In genomic region chr6:127063915-127064314, GRCm38 (mm10) we compare ENCODE assay signal across 22 mouse cellular contexts. TPM values are rescaled to one million over a fixed set of nuclear protein-coding genes. Genes with fewer than 3 reads are reported as not detected.
"Had no signal": no experiment of that assay in that cellular context is flagged by ENCODE, and none has a peak within 500 bp of the region (broad histone marks: within the 10 kb centered on the region; RNA-seq: fewer than 3 reads in every experiment).

No protein-coding gene starts in this region.

- H3K4me1 ChIP-seq: stomach, embryonic 15.5 days had no signal

- H3K9me3 ChIP-seq: midbrain, embryonic 10.5 days; midbrain, embryonic 12.5 days; neural tube, embryonic 13.5 days; neural tube, embryonic 15.5 days; stomach, embryonic 15.5 days had no signal

- H3K27me3 ChIP-seq: neural tube, embryonic 15.5 days; stomach, embryonic 15.5 days had no signal

- H3K4me3 ChIP-seq: myocyte; neural tube, embryonic 13.5 days; neural tube, embryonic 15.5 days; stomach, embryonic 15.5 days had no signal

- H3K36me3 ChIP-seq: midbrain, embryonic 10.5 days; midbrain, embryonic 12.5 days; neural tube, embryonic 13.5 days; neural tube, embryonic 15.5 days; stomach, embryonic 15.5 days had no signal

- H3K27ac ChIP-seq: midbrain, embryonic 12.5 days; neural tube, embryonic 13.5 days; neural tube, embryonic 15.5 days; stomach, embryonic 15.5 days; stomach, postnatal 0 days had no signal

- DNase-seq: lung, adult 18-20 months; lung, embryonic 14.5 days; lung, postnatal 10 days; lung, postnatal 4 days; right cerebral cortex, postnatal 14 days; thymus, adult 18-20 months; thymus, postnatal 25 days; thymus, postnatal 4 days had no signal

- H3K9ac ChIP-seq: lung, embryonic 14.5 days; neural tube, embryonic 15.5 days; stomach, embryonic 15.5 days had no signal

RNA-seq across cellular contexts. Expression of gene Fgf23, which starts 8.8 kb away (rescaled TPM):
- polyA plus RNA-seq: liver, embryonic 16.5 days; lung, embryonic 14.5 days; lung, embryonic 16.5 days; midbrain, embryonic 10.5 days; midbrain, embryonic 12.5 days; myocyte; neural tube, embryonic 11.5 days; neural tube, embryonic 13.5 days; spleen, adult 2 months; stomach, embryonic 15.5 days; stomach, postnatal 0 days; urinary bladder, adult 2 months had no signal

RNA-seq across cellular contexts. Expression of gene Fgf6, which starts 48.5 kb away (rescaled TPM):
- polyA plus RNA-seq: liver, embryonic 16.5 days; lung, embryonic 14.5 days; midbrain, embryonic 10.5 days; midbrain, embryonic 12.5 days; midbrain, embryonic 14.5 days; midbrain, embryonic 16.5 days; myocyte; neural tube, embryonic 13.5 days; spleen, adult 2 months; stomach, embryonic 15.5 days; stomach, postnatal 0 days; urinary bladder, adult 2 months had no signal
